Mouse (Mus musculus) small intestine, adult 2 months (tissue): Measurements from ENCODE around the gene Phrf1. TPM values are rescaled to one million over a fixed set of nuclear protein-coding genes. Genes with fewer than 3 reads are reported as not detected.
"Not testable (repeated sequence)": the region's sequence is repeated elsewhere in the genome, so short reads cannot be mapped to it uniquely, and the experiment has no call there.

ENCODE experiments used
- H3K27ac ChIP-seq: fragments of 200-500 bp; 2 replicates; pipeline ENCODE4 v1.5.1; 2012; ENCODE audit warnings: low read depth, low read length, control low read depth, inconsistent platforms; ENCODE audit not compliant: insufficient read depth
- H3K27me3 ChIP-seq: fragments of 200-500 bp; 2 replicates; pipeline ENCODE4 v1.6.1; 2012; ENCODE audit warnings: mild to moderate bottlenecking, moderate library complexity, low read length, inconsistent platforms; ENCODE audit not compliant: control insufficient read depth, insufficient read depth
- H3K36me3 ChIP-seq: fragments of 200-500 bp; 2 replicates; pipeline ENCODE4 v1.6.1; 2012; ENCODE audit warnings: mild to moderate bottlenecking, low read length, control low read depth, inconsistent platforms; ENCODE audit not compliant: control insufficient read depth, insufficient read depth
- H3K4me1 ChIP-seq: fragments of 200-500 bp; 2 replicates; pipeline ENCODE4 v1.6.1; 2012; ENCODE audit warnings: low read length, inconsistent platforms, mixed read lengths; ENCODE audit not compliant: control insufficient read depth, insufficient read depth, insufficient read length
- H3K4me3 ChIP-seq: fragments of 200-500 bp; 2 replicates; pipeline ENCODE4 v1.5.1; 2012; ENCODE audit warnings: low read depth, mild to moderate bottlenecking, control low read depth, inconsistent platforms, low read length, moderate library complexity
- CTCF ChIP-seq: fragments of 200-500 bp; IDR thresholded peaks from 2 replicates; pipeline ENCODE4 v1.5.1; 2012; ENCODE audit warnings: low read depth, mild to moderate bottlenecking, control low read depth, inconsistent platforms, low read length, moderate library complexity, mixed read lengths; ENCODE audit not compliant: insufficient replicate concordance, insufficient read length; ENCODE audit errors: extremely low read depth
- POLR2A ChIP-seq: fragments of 200-500 bp; IDR thresholded peaks from 2 replicates; pipeline ENCODE4 v1.6.1; 2012; ENCODE audit warnings: low read depth, mild to moderate bottlenecking, control low read depth, inconsistent platforms, low read length, moderate library complexity
- WGBS: fragments of 180-500 bp; shearing (Covaris S2); methylation state at CpG from one replicate; pipeline ENCODE4 v1.1.7; 2018; 5-methylcytosine and 5-hydroxymethylcytosine counted together
- polyA plus RNA-seq: library from polyadenylated mRNA; depleted of rRNA; stranded (reverse); fragments of >200 nt; gene quantifications from 2 replicates; pipeline ENCODE4 v1.2.3, GENCODE M21; 2012

Gene Phrf1
- polyA plus RNA-seq, 1 experiment, result 34.2 TPM

- Histone ChIP-seq H3K27me3 (no peaks in the 10 kb centered on the region), H3K4me1 (peaks cover 14% of the 10 kb centered on the region; the same call in 1 of the 2 replicates), H3K4me3 (no peak overlapping the region), H3K27ac (no peak overlapping the region), H3K36me3 (peaks cover 7% of the 10 kb centered on the region)
- no peak for TF ChIP-seq POLR2A
- no peak for TF ChIP-seq CTCF
- 89% methylated on average over 6 of the region's 6 CpGs for WGBS
Observed at GRCm38 (mm10) chr7:141226535-141226934, 2.0 kb upstream of the Phrf1 start.

- Histone ChIP-seq H3K36me3 (peaks cover 19% of the 10 kb centered on the region), H3K27me3 (no peaks in the 10 kb centered on the region), H3K27ac (no peak overlapping the region), H3K4me1 (peaks cover 5% of the 10 kb centered on the region; the same call in 1 of the 2 replicates), H3K4me3 (no peak overlapping the region)
- TF ChIP-seq POLR2A, result no peak
- 73% methylated on average over 4 of the region's 4 CpGs for WGBS
Observed at GRCm38 (mm10) chr7:141227796-141228195, 788 bp upstream of the Phrf1 start.

- Histone ChIP-seq H3K27me3 (no peaks in the 10 kb centered on the region), H3K4me1 (peaks cover 5% of the 10 kb centered on the region; the same call in 1 of the 2 replicates), H3K36me3 (peaks cover 37% of the 10 kb centered on the region), H3K27ac (no peak overlapping the region), H3K4me3 (peak overlapping the region; percentile 87)
- 18% methylated on average over 6 of the region's 6 CpGs for WGBS
- TF ChIP-seq CTCF, result no peak
- TF ChIP-seq POLR2A, result no peak
Observed at GRCm38 (mm10) chr7:141229702-141230101, 1.1 kb downstream of the Phrf1 start.

GRCm38 (mm10) chr7:141230570-141230969 is 2.0 kb downstream of the Phrf1 start:
- TF ChIP-seq POLR2A (no peak), CTCF (no peak)
- Histone ChIP-seq H3K4me1 (peaks cover 5% of the 10 kb centered on the region; the same call in 1 of the 2 replicates), H3K27ac (no peak overlapping the region), H3K27me3 (no peaks in the 10 kb centered on the region), H3K36me3 (peaks cover 45% of the 10 kb centered on the region), H3K4me3 (no peak overlapping the region)
- WGBS, result 84% methylated on average over 4 of the region's 4 CpGs

GRCm38 (mm10) chr7:141231111-141231510 is 2.5 kb downstream of the Phrf1 start:
- no peak for TF ChIP-seq POLR2A
- TF ChIP-seq CTCF, result no peak
- Histone ChIP-seq H3K27me3 (no peaks in the 10 kb centered on the region), H3K36me3 (peaks cover 49% of the 10 kb centered on the region)

GRCm38 (mm10) chr7:141231551-141231950 is 3.0 kb downstream of the Phrf1 start:
- no peak for TF ChIP-seq POLR2A
- no peak for TF ChIP-seq CTCF
- Histone ChIP-seq H3K27ac (no peak overlapping the region), H3K4me1 (peaks cover 5% of the 10 kb centered on the region; the same call in 1 of the 2 replicates), H3K4me3 (no peak overlapping the region), H3K36me3 (peaks cover 50% of the 10 kb centered on the region), H3K27me3 (no peaks in the 10 kb centered on the region)
- 87% methylated on average over 10 of the region's 10 CpGs for WGBS

More at GRCm38 (mm10) chr7:141231111-141231510, 2.5 kb downstream of the Phrf1 start:
- H3K4me3 ChIP-seq, result no peak overlapping the region
- no peak overlapping the region for H3K27ac ChIP-seq
- H3K4me1 ChIP-seq, result peaks cover 5% of the 10 kb centered on the region; the same call in 1 of the 2 replicates
- WGBS, result 86% methylated on average over 3 of the region's 3 CpGs

GRCm38 (mm10) chr7:141250486-141250885 is 21.9 kb downstream of the Phrf1 start:
- H3K27me3 ChIP-seq, H3K4me3 ChIP-seq, H3K4me1 ChIP-seq, H3K27ac ChIP-seq: not testable (repeated sequence)
- peaks cover 64% of the 10 kb centered on the region for H3K36me3 ChIP-seq
- 75% methylated on average over 4 of the region's 4 CpGs for whole genome bisulfite sequencing

- Histone ChIP-seq H3K27me3 (no peaks in the 10 kb centered on the region), H3K36me3 (peaks cover 77% of the 10 kb centered on the region), H3K4me3 (no peak overlapping the region), H3K4me1 (no peaks in the 10 kb centered on the region), H3K27ac (no peak overlapping the region)
- 89% methylated on average over 10 of the region's 10 CpGs for WGBS
- TF ChIP-seq POLR2A (no peak), CTCF (no peak)
Observed at GRCm38 (mm10) chr7:141256159-141256558, 27.6 kb downstream of the Phrf1 start.
